Mouse (Mus musculus) spleen, adult 2 months (tissue): ENCODE measurements around the gene 1700025C18Rik. TPM values are rescaled to one million over a fixed set of nuclear protein-coding genes. Genes with fewer than 3 reads are reported as not detected.

Experiments
- DNase-seq, 2 experiments: peaks; one replicate each; pipeline versions ENCODE4 v3.0.0 to v3.0.0-alpha.2; 2012 to 2021; ENCODE audit warnings: low spot score in 2 of 2, low read depth in 1 of 2
- H3K27ac ChIP-seq: fragments of 200-500 bp; 2 replicates; pipeline ENCODE4 v1.5.1; 2012; ENCODE audit warnings: low read length, inconsistent platforms; ENCODE audit not compliant: insufficient read depth
- H3K27me3 ChIP-seq: fragments of 200-500 bp; 2 replicates; pipeline ENCODE4 v1.6.1; 2012; ENCODE audit warnings: mild to moderate bottlenecking, moderate library complexity, low read length, inconsistent platforms; ENCODE audit not compliant: control insufficient read depth, insufficient read depth
- H3K36me3 ChIP-seq: fragments of 200-500 bp; 2 replicates; pipeline ENCODE4 v1.6.1; 2012; ENCODE audit warnings: mild to moderate bottlenecking, low read length, inconsistent platforms; ENCODE audit not compliant: control insufficient read depth, insufficient read depth
- H3K4me1 ChIP-seq: fragments of 200-500 bp; 2 replicates; pipeline ENCODE4 v1.6.1; 2011; ENCODE audit warnings: inconsistent platforms; ENCODE audit not compliant: control insufficient read depth, insufficient read depth, insufficient read length
- H3K4me3 ChIP-seq: fragments of 200-500 bp; 2 replicates; pipeline ENCODE4 v1.5.1; 2011; ENCODE audit warnings: mild to moderate bottlenecking, inconsistent platforms; ENCODE audit not compliant: insufficient read depth, insufficient read length; ENCODE audit errors: extremely low read depth
- CTCF ChIP-seq: fragments of 200-500 bp; IDR thresholded peaks from 2 replicates; pipeline ENCODE4 v1.5.1; 2011; ENCODE audit warnings: mild to moderate bottlenecking, inconsistent platforms; ENCODE audit not compliant: insufficient read depth, insufficient read length, insufficient replicate concordance; ENCODE audit errors: extremely low read depth
- POLR2A ChIP-seq: fragments of 200-500 bp; IDR thresholded peaks from 2 replicates; pipeline ENCODE4 v1.6.1; 2011; ENCODE audit warnings: low read depth, low read length, inconsistent platforms
- WGBS: fragments of 180-500 bp; shearing (Covaris S2); methylation state at CpG from one replicate; pipeline ENCODE4 v1.1.7; 2018; 5-methylcytosine and 5-hydroxymethylcytosine counted together
- polyA plus RNA-seq: library from polyadenylated mRNA; depleted of rRNA; stranded (reverse); fragments of >200 nt; gene quantifications from 2 replicates; pipeline ENCODE4 v1.2.3, GENCODE M21; 2012; rRNA removed

1700025C18Rik gene
- polyA plus RNA-seq, 1 experiment: not detected

DNA sequence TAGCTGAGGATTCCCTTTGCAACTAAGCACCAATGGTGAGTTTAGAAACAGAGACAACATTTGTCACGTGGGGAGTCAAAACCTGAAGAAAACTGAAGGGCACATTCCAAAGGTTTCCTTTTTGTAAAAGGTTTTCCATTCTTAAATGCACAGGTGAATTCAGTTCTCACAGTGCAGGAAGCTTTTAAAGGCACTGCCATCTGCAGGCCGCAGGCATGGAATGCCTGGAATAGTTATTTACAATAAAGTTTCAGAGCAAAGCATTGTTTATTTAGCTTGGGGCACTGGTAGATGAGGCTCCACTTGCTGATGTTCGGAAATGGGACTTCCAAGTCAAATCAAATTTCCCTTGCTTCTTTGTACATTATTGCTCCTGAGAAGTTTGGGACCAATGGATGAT lies 58.0 kb downstream of the 1700025C18Rik start:
- no peak overlapping the region for H3K4me3 ChIP-seq
- DNase-seq: no peak
- TF ChIP-seq CTCF: no peak
- no peak for TF ChIP-seq POLR2A
- no peaks in the 10 kb centered on the region for H3K27me3 ChIP-seq
- no peak overlapping the region for H3K27ac ChIP-seq
- H3K4me1 ChIP-seq: peaks cover 6% of the 10 kb centered on the region; the same call in 1 of the 2 replicates
- no peaks in the 10 kb centered on the region for H3K36me3 ChIP-seq
- WGBS: 81% methylated on average over 3 of the region's 3 CpGs

Other genes starting within 250 kb of the 1700025C18Rik start
- 48.3 and 51.8 TPM in 2 replicates for gene Pltp, start 233.0 kb downstream of the 1700025C18Rik start, polyA plus RNA-seq
- 33.2 and 36.7 TPM in 2 replicates for gene Pcif1, start 211.4 kb downstream of the 1700025C18Rik start, polyA plus RNA-seq
- gene Zfp335, start 179.0 kb downstream of the 1700025C18Rik start, polyA plus RNA-seq: 37.8 and 47.5 TPM in 2 replicates
- gene Mmp9, start 150.0 kb downstream of the 1700025C18Rik start, polyA plus RNA-seq: 16.0 and 26.6 TPM in 2 replicates
- 1.2 and 1.3 TPM in 2 replicates for gene Slc12a5, start 129.9 kb downstream of the 1700025C18Rik start, polyA plus RNA-seq
- gene Ncoa5, start 55.9 kb downstream of the 1700025C18Rik start, polyA plus RNA-seq: 25.1 and 28.7 TPM in 2 replicates
- gene Cd40, start 35.1 kb downstream of the 1700025C18Rik start, polyA plus RNA-seq: 66.9 and 97.0 TPM in 2 replicates
- gene Cdh22, start 144.1 kb upstream of the 1700025C18Rik start, polyA plus RNA-seq: 1.3 and 1.6 TPM in 2 replicates
- 77.7 and 99.2 TPM in 2 replicates for gene Slc35c2, start 197.1 kb upstream of the 1700025C18Rik start, polyA plus RNA-seq
- 62.3 and 91.0 TPM in 2 replicates for gene Elmo2, start 235.7 kb upstream of the 1700025C18Rik start, polyA plus RNA-seq